Mouse (Mus musculus): Measurements from ENCODE around the gene Med20. TPM values are rescaled to one million over a fixed set of nuclear protein-coding genes. Genes with fewer than 3 reads are reported as not detected.
"Not testable (repeated sequence)": the region's sequence is repeated elsewhere in the genome, so short reads cannot be mapped to it uniquely, and the experiment has no call there.

Med20 gene
- polyA plus RNA-seq, 1 experiment, result 2.3 TPM

- no peak overlapping the region for H3K4me3 ChIP-seq (replicated peaks)
- no peaks in the 10 kb centered on the region for H3K9me3 ChIP-seq
- TF ChIP-seq GATA1 (IDR thresholded peaks at IDR 0.05; ENCODE audit: borderline replicate concordance, low read length), result no peak
- no peak for TF ChIP-seq FLI1 (IDR thresholded peaks at IDR 0.05; ENCODE audit: low read length)
- peaks cover 7% of the 10 kb centered on the region for H3K36me3 ChIP-seq (replicated peaks; ENCODE audit: low read length)
- no peaks in the 10 kb centered on the region for H3K27me3 ChIP-seq (replicated peaks)
- peaks cover 19% of the 10 kb centered on the region for H3K4me1 ChIP-seq
These were observed 22.8 kb downstream of the Med20 start for GRCm38 (mm10) chr17:47633999-47634770.

GRCm38 (mm10) chr17:47642992-47643391, 31.6 kb downstream of the Med20 start:
- no peaks in the 10 kb centered on the region for H3K36me3 ChIP-seq (replicated peaks; ENCODE audit: low read length)
- no peak for TF ChIP-seq FLI1 (IDR thresholded peaks at IDR 0.05; ENCODE audit: low read length)
- TF ChIP-seq GATA1 (IDR thresholded peaks at IDR 0.05; ENCODE audit: borderline replicate concordance, low read length), result no peak
- H3K4me1 ChIP-seq, result no peaks in the 10 kb centered on the region
- H3K9me3 ChIP-seq, result no peaks in the 10 kb centered on the region
- no peaks in the 10 kb centered on the region for H3K27me3 ChIP-seq (replicated peaks)
- no peak overlapping the region for H3K4me3 ChIP-seq (replicated peaks)

GRCm38 (mm10) chr17:47646683-47647082, 35.3 kb downstream of the Med20 start:
- Histone ChIP-seq H3K9me3 (no peaks in the 10 kb centered on the region), H3K36me3 (replicated peaks; ENCODE audit: low read length) (no peaks in the 10 kb centered on the region), H3K4me3 (replicated peaks) (no peak overlapping the region), H3K4me1 (peaks cover 3% of the 10 kb centered on the region; the same call in 1 of the 2 replicates), H3K27me3 (replicated peaks) (no peaks in the 10 kb centered on the region)
- no peak for TF ChIP-seq GATA1 (IDR thresholded peaks at IDR 0.05; ENCODE audit: borderline replicate concordance, low read length)
- TF ChIP-seq FLI1 (IDR thresholded peaks at IDR 0.05; ENCODE audit: low read length), result no peak

GRCm38 (mm10) chr17:47648966-47649365, 37.6 kb downstream of the Med20 start:
- Histone ChIP-seq H3K4me3 (replicated peaks) (no peak overlapping the region), H3K36me3 (replicated peaks; ENCODE audit: low read length) (no peaks in the 10 kb centered on the region), H3K4me1 (peaks cover 3% of the 10 kb centered on the region; the same call in 1 of the 2 replicates), H3K27me3 (replicated peaks) (no peaks in the 10 kb centered on the region), H3K9me3 (no peaks in the 10 kb centered on the region)
- no peak for TF ChIP-seq GATA1 (IDR thresholded peaks at IDR 0.05; ENCODE audit: borderline replicate concordance, low read length)

GRCm38 (mm10) chr17:47651953-47652352, 40.6 kb downstream of the Med20 start:
- Histone ChIP-seq H3K4me3 (replicated peaks) (no peak overlapping the region), H3K9me3 (no peaks in the 10 kb centered on the region), H3K4me1 (peaks cover 3% of the 10 kb centered on the region; the same call in 1 of the 2 replicates), H3K27me3 (replicated peaks) (no peaks in the 10 kb centered on the region), H3K36me3 (replicated peaks; ENCODE audit: low read length) (no peaks in the 10 kb centered on the region)
- no peak for TF ChIP-seq FLI1 (IDR thresholded peaks at IDR 0.05; ENCODE audit: low read length)
- TF ChIP-seq GATA1 (IDR thresholded peaks at IDR 0.05; ENCODE audit: borderline replicate concordance, low read length), result no peak

GRCm38 (mm10) chr17:47654346-47654745, 43.0 kb downstream of the Med20 start:
- H3K27me3 ChIP-seq (replicated peaks); H3K9me3 ChIP-seq; H3K4me1 ChIP-seq; H3K36me3 ChIP-seq (replicated peaks; ENCODE audit: low read length); H3K4me3 ChIP-seq (replicated peaks): not testable (repeated sequence)

- no peaks in the 10 kb centered on the region for H3K9me3 ChIP-seq
- no peaks in the 10 kb centered on the region for H3K36me3 ChIP-seq (replicated peaks; ENCODE audit: low read length)
- TF ChIP-seq GATA1 (IDR thresholded peaks at IDR 0.05; ENCODE audit: borderline replicate concordance, low read length) (no peak), FLI1 (IDR thresholded peaks at IDR 0.05; ENCODE audit: low read length) (no peak)
- H3K4me1 ChIP-seq, result peaks cover 14% of the 10 kb centered on the region
- no peak overlapping the region for H3K4me3 ChIP-seq (replicated peaks)
- H3K27me3 ChIP-seq (replicated peaks), result no peaks in the 10 kb centered on the region
These were observed 44.3 kb downstream of the Med20 start for GRCm38 (mm10) chr17:47655697-47656096.

- no peak overlapping the region for H3K4me3 ChIP-seq (replicated peaks)
- no peaks in the 10 kb centered on the region for H3K27me3 ChIP-seq (replicated peaks)
- no peak for TF ChIP-seq FLI1 (IDR thresholded peaks at IDR 0.05; ENCODE audit: low read length)
- TF ChIP-seq GATA1 (IDR thresholded peaks at IDR 0.05; ENCODE audit: borderline replicate concordance, low read length), result no peak
- H3K36me3 ChIP-seq (replicated peaks; ENCODE audit: low read length), result no peaks in the 10 kb centered on the region
- H3K4me1 ChIP-seq, result peaks cover 14% of the 10 kb centered on the region
- H3K9me3 ChIP-seq, result no peaks in the 10 kb centered on the region
These were observed 46.5 kb downstream of the Med20 start for GRCm38 (mm10) chr17:47657901-47658300.

- H3K36me3 ChIP-seq (replicated peaks; ENCODE audit: low read length), result no peaks in the 10 kb centered on the region
- H3K4me1 ChIP-seq, result peaks cover 14% of the 10 kb centered on the region
- TF ChIP-seq GATA1 (IDR thresholded peaks at IDR 0.05; ENCODE audit: borderline replicate concordance, low read length), result no peak
- no peak for TF ChIP-seq FLI1 (IDR thresholded peaks at IDR 0.05; ENCODE audit: low read length)
- H3K27me3 ChIP-seq (replicated peaks), result no peaks in the 10 kb centered on the region
- no peaks in the 10 kb centered on the region for H3K9me3 ChIP-seq
- no peak overlapping the region for H3K4me3 ChIP-seq (replicated peaks)
These were observed 47.4 kb downstream of the Med20 start for GRCm38 (mm10) chr17:47658741-47659243.

GRCm38 (mm10) chr17:47663009-47663713, 51.8 kb downstream of the Med20 start:
- Histone ChIP-seq H3K4me1 (peaks cover 25% of the 10 kb centered on the region), H3K36me3 (replicated peaks; ENCODE audit: low read length) (no peaks in the 10 kb centered on the region), H3K9me3 (no peaks in the 10 kb centered on the region), H3K27me3 (replicated peaks) (no peaks in the 10 kb centered on the region), H3K4me3 (replicated peaks) (no peak overlapping the region)
- TF ChIP-seq GATA1 (IDR thresholded peaks at IDR 0.05; ENCODE audit: borderline replicate concordance, low read length), result no peak
- TF ChIP-seq FLI1 (IDR thresholded peaks at IDR 0.05; ENCODE audit: low read length), result no peak

Measured in megakaryocyte, embryonic 14.5 days (primary cell).